Mouse (Mus musculus): ENCODE measurements around the gene Gzmk. TPM values are rescaled to one million over a fixed set of nuclear protein-coding genes. Genes with fewer than 3 reads are reported as not detected.

Gzmk gene
- total RNA-seq, 2 experiments from 2014 or later: not detected

DNA sequence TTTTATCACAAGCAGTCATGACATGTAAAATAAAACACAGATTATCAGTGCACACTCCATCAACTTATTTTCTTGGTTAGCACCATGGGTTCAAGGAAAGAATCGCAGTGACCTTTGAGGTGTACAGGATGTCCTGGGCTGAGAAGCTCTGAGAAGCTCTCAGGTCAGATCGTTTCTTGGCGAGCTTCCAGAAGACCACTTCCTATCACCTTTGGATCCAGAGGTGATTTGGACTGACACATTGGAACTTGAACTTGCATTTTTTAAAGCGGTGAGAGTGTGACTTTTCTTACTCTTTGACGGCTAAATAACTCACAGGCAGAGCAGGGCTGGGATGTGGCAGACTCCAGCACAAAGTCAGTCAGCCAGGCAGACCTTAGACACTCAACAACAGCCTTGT is 20.4 kb downstream of the Gzmk start:
- DNase-seq (ENCODE audit: low spot score in 2 of 2): no peak

DNA sequence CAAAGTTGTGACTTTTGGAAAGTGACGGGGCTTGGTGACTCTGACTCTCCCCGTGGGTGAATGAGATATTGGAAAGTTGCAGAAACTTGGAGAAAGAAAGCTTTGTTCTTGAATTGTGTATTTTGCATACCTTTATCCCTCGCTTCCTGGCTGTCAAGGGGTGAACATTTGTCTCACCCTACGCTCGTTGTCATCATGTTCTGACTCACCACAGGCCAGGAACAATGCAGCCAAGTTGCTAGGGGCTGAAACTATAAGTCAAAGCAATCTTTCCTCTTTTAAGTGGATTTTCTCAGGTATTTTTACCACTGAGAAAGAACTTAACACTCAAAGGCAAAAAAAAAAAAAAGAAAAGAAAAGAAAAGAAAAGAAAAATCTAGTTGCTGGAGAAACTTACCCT is 22.6 kb downstream of the Gzmk start:
- DNase-seq (ENCODE audit: low spot score in 2 of 2): no peak

DNA sequence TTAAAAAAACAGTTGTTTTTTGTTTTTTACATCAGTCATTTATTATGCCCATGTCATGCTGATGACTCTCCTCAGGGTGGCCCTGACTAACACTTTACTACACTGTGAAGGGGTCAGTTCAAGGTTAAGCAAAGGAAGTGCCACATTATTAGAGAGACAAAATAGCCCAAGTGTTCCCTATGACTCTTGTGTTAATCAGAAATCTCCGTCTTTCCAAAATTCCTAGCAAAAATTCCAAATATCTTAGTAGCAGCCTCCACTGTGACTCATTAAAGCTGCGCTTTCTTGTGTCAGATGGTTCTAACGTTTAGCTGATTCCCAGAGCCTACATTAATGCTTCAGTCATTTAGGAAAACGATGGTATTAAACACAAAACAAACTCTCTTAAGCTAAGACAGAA is 23.5 kb downstream of the Gzmk start:
- no peak for DNase-seq (ENCODE audit: low spot score in 2 of 2)

DNA sequence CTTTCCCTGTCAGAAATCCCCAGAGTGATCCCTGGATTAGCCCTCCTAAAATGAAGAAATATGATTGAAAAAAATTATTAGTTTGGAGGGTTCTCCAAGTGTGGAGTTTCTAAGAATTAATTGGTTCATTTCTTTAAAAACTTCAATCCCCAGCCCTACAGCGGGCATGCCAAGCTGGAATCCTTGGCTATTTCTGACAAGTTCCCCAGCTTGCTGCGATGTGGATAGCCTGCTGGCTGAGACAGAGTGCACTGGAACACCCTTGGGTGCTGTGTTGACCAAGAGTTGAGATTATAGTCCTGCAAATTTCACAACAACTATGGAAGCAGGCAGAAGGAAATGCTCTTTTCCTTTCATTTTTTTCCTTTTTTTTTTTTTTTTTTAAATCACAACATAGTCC is 24.1 kb downstream of the Gzmk start:
- DNase-seq (ENCODE audit: low spot score in 2 of 2): no peak

- DNase-seq (ENCODE audit: low spot score in 2 of 2): no peak
Measured at GRCm38 (mm10) chr13:113200726-113201125, 25.0 kb downstream of the Gzmk start.

GRCm38 (mm10) chr13:113199331-113199730 is 26.4 kb downstream of the Gzmk start:
- no peak for DNase-seq (ENCODE audit: low spot score in 2 of 2)

DNA sequence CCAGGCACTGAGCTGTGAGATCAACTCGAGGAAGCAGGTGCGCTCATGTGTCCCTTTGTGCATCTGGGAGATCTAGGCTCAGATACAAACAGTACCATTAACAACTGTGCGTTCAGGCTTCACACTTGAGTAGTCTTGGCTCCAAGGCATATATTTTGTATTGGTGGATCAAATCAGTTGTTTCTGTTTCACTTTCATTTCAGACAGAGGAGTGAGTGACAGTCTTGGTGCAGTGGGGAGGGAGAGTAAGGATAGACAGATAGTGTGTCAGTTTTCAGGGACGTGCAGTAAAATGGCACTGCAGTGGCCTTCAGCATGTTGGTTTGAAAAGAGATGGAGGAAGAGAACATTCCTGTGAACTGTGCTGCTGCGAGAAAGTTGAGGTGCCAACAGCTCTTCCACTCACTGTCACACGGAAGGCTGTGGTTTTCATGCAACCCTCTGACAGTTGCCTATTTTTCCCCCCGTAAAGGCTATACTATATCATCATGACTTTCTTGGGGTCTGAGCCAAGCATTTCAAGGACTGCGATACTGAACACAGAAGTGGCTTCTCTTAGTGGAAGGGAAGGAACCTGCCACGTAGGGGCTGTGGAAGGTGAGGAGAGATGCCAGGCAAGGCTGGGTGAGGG is 27.7 kb downstream of the Gzmk start:
- no peak for DNase-seq (ENCODE audit: low spot score in 2 of 2)

- DNase-seq (ENCODE audit: low spot score in 2 of 2): no peak
Measured at GRCm38 (mm10) chr13:113196808-113197674, 28.7 kb downstream of the Gzmk start.

DNA sequence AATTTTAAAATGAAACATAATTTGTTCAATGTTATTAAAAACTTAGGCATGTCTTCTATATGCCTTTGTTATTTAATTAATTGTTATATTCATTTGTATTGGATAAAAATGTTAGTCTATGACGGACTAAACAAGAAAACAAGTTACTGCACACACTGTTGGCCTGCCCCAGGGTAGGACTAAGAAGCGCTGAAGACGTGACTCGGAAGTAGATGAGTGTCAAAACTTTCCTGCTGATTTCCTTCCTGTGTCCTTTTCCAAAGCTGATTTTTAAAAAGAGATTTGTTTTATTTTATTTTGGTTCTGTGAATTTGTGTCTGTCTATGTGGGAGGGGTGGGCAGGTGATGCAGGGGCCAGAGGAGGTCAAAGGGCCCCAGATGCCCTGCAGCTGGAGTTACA is 42.0 kb downstream of the Gzmk start:
- no peak for DNase-seq (ENCODE audit: low spot score in 2 of 2)

GRCm38 (mm10) chr13:113183310-113183709 is 42.4 kb downstream of the Gzmk start:
- DNase-seq (ENCODE audit: low spot score in 2 of 2): no peak

DNA sequence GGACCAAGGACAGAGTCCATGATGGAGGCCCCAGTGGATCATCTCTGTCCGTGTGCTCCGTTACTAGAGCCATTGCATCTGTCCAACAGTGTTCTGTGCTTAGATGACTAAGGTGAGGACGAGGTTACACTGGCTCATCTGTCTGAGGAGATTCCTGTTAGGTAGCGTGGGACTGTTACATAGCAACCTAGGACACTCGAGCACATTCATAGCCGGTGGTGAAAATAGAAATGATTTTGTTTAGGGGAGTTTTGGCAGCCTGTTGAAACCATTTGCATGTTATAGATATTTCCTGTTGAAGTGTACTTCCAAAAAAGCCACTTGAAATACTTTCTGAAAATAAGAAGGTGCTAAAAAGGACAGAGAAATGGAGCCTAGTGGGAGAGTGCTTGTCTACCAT is 51.5 kb downstream of the Gzmk start:
- no peak for DNase-seq (ENCODE audit: low spot score in 2 of 2)

DNA sequence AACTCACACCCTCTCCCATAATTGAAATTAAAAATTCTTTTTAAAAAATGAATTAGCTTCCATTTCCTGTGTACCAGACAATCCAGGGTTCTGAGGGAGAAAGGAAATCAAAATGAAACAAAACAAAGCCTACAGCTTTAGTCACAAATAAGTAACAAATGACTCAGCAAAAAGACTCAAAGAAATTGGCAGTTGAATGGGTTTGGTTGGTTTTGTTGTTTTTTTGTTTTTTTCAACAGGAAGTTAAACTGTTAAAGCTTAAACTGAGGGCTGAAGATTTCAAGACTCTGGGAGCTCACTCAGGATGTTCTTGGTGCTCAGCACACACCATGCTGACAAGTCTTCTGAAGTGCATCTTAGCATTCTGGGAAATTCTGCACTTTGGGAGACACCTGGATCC is 55.5 kb downstream of the Gzmk start:
- no peak for DNase-seq (ENCODE audit: low spot score in 2 of 2)

- no peak for DNase-seq (ENCODE audit: low spot score in 2 of 2)
Measured at GRCm38 (mm10) chr13:113168018-113168534, 57.6 kb downstream of the Gzmk start.

DNA sequence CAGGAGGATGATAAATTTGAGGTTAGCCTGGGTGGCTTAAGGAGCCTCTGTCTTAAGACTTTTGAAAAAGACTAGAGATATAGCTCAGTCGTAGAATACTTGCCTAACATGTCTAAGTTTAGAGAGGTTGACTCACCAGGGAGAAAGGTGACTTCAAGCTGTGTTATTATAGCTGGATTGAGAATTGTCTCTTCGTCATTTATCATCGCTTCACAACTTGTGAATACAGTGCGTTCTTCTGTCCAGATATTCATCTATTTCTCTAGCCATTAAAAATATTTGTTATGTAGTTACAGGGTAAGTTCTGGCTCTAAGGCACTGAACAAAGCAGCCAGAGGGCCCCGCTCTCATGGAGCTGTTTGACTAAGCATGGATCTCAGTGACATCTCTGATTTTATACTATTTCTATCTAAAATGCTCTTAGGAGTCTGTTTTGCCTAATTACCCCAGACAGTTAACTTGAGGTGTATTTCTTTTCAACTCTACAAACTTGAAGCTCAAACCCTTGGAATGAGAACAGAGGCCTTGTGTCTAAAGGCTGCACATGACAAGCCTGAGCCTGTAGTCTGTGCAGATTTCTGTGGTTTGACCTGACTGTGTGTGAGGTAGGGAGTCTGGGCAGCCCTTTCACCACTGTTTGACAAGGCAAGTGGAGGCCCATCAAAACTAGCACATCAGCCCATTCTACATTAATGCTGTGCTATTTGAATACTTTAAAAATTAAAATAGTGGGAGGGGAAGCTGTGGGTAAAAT is 61.3 kb downstream of the Gzmk start:
- DNase-seq (ENCODE audit: low spot score in 2 of 2): no peak

GRCm38 (mm10) chr13:113151556-113151955 is 74.2 kb downstream of the Gzmk start:
- no peak for DNase-seq (ENCODE audit: low spot score in 2 of 2)

- DNase-seq (ENCODE audit: low spot score in 2 of 2): no peak
Measured at GRCm38 (mm10) chr13:113139597-113139996, 86.1 kb downstream of the Gzmk start.

GRCm38 (mm10) chr13:113129974-113130373 is 95.7 kb downstream of the Gzmk start:
- DNase-seq (ENCODE audit: low spot score in 2 of 2): no peak

Other genes starting within 250 kb of the Gzmk start
- gene Ccno, start 238.1 kb downstream of the Gzmk start, total RNA-seq (2021): under 1 TPM; 0.62 to 0.71 TPM
- not detected for gene Mcidas, start 232.1 kb downstream of the Gzmk start, total RNA-seq (2021)
- gene Cdc20b, start 190.8 kb downstream of the Gzmk start, total RNA-seq (2021): not detected
- 10 to 100 TPM; 92.5 to 98.1 TPM for gene Gpx8, start 179.5 kb downstream of the Gzmk start, total RNA-seq (2021)
- 1 to 10 TPM in 1 of 2 experiments, under 1 TPM in 1; 0.59 to 1.7 TPM for gene Gzma, start 124.9 kb downstream of the Gzmk start, total RNA-seq (2021)
- 10 to 100 TPM; 11.7 to 14.6 TPM for gene Esm1, start 16.2 kb downstream of the Gzmk start, total RNA-seq (2021)
- 1 to 10 TPM; 3.9 to 5.7 TPM for gene BC067074, start 67.3 kb upstream of the Gzmk start, total RNA-seq (2021)